Mouse (Mus musculus) lung, postnatal 25 days (tissue): ENCODE results near the gene Atp2c2.
A peak's percentile ranks its signal among the peaks of the same experiment; 100 is the strongest.

Source experiments
- DNase-seq: peaks from one replicate; pipeline ENCODE4 v3.0.0; 2022; ENCODE audit warnings: low spot score

Gene Atp2c2

GRCm38 (mm10) chr8:119784676-119785075 is 84.9 kb downstream of the Atp2c2 start:
- no peak for DNase-seq

- no peak for DNase-seq
These were observed 86.1 kb downstream of the Atp2c2 start for GRCm38 (mm10) chr8:119785764-119786405.

- no peak for DNase-seq
These were observed 87.1 kb downstream of the Atp2c2 start for GRCm38 (mm10) chr8:119786871-119787270.

- DNase-seq: no peak
These were observed 87.5 kb downstream of the Atp2c2 start for GRCm38 (mm10) chr8:119787341-119787740.

GRCm38 (mm10) chr8:119788607-119789381 is 89.0 kb downstream of the Atp2c2 start:
- no peak for DNase-seq

GRCm38 (mm10) chr8:119789581-119789980 is 89.8 kb downstream of the Atp2c2 start:
- DNase-seq: no peak

- peak; percentile 57 for DNase-seq
These were observed 92.2 kb downstream of the Atp2c2 start for GRCm38 (mm10) chr8:119791804-119792704.

- no peak for DNase-seq
These were observed 94.9 kb downstream of the Atp2c2 start for GRCm38 (mm10) chr8:119794689-119795088.

GRCm38 (mm10) chr8:119795651-119796050 is 95.8 kb downstream of the Atp2c2 start:
- peak; percentile 72 for DNase-seq

- peak; percentile 66 for DNase-seq
These were observed 98.6 kb downstream of the Atp2c2 start for GRCm38 (mm10) chr8:119798170-119798964.

GRCm38 (mm10) chr8:119798965-119799264 is 99.1 kb downstream of the Atp2c2 start:
- no peak for DNase-seq

GRCm38 (mm10) chr8:119801168-119801567 is 101.4 kb downstream of the Atp2c2 start:
- DNase-seq: no peak

- DNase-seq: no peak
These were observed 102.8 kb downstream of the Atp2c2 start for GRCm38 (mm10) chr8:119802592-119802991.

- no peak for DNase-seq
These were observed 105.5 kb downstream of the Atp2c2 start for GRCm38 (mm10) chr8:119805275-119805674.

- DNase-seq: no peak
These were observed 106.8 kb downstream of the Atp2c2 start for GRCm38 (mm10) chr8:119806422-119807263.
